Mouse (Mus musculus) liver, embryonic 11.5 days (tissue): ENCODE measurements at regions not wholly inside any gene's neighbourhood (a gene's known extent, or its start where the extent isn't known, plus 50 kb on each side); places are given as distances from the start of the nearest gene placed in this dataset.

Experiments
- ATAC-seq: fragments of 200-750 bp; cut with Nextera tagmentation; replicated peaks from 2 replicates; pipeline ENCODE4 v1.8.0; 2017; ENCODE audit warnings: moderate number of reproducible peaks, mild to moderate bottlenecking, moderate TSS enrichment, moderate library complexity; ENCODE audit not compliant: low FRiP score
- DNase-seq: peaks from one replicate; pipeline ENCODE4 v3.0.0-alpha.2; 2017; ENCODE audit warnings: low spot score
- H3K27ac ChIP-seq: fragments of 300-500 bp; sonication (generic); 2 replicates; pipeline ENCODE4 v1.5.1; 2014; ENCODE audit warnings: mild to moderate bottlenecking, low read depth, low read length, control low read depth
- H3K27me3 ChIP-seq: fragments of 300-500 bp; sonication (generic); replicated peaks from 2 replicates; pipeline ENCODE4 v1.6.1; 2014; ENCODE audit warnings: low read length, mixed read lengths; ENCODE audit not compliant: control insufficient read depth, insufficient read depth
- H3K36me3 ChIP-seq: fragments of 300-500 bp; sonication (generic); 2 replicates; pipeline ENCODE4 v1.6.1; 2014; ENCODE audit warnings: mild to moderate bottlenecking, low read length, moderate library complexity, mixed read lengths; ENCODE audit not compliant: control insufficient read depth, insufficient read depth
- H3K4me1 ChIP-seq: fragments of 300-500 bp; sonication (generic); replicated peaks from 2 replicates; pipeline ENCODE4 v1.6.1; 2014; ENCODE audit warnings: low read length, mixed read lengths; ENCODE audit not compliant: control insufficient read depth, insufficient read depth
- H3K4me2 ChIP-seq: fragments of 300-500 bp; sonication (generic); 2 replicates; pipeline ENCODE4 v1.6.1; 2014; ENCODE audit warnings: mild to moderate bottlenecking, control low read depth, moderate library complexity
- H3K4me3 ChIP-seq: fragments of 300-500 bp; sonication (generic); 2 replicates; pipeline ENCODE4 v1.5.1; 2014; ENCODE audit warnings: low read depth, low read length, control low read depth
- H3K9ac ChIP-seq: fragments of 300-500 bp; sonication (generic); 2 replicates; pipeline ENCODE4 v1.6.1; 2014; ENCODE audit warnings: low read depth, low read length, control low read depth
- H3K9me3 ChIP-seq: fragments of 300-500 bp; sonication (generic); 2 replicates; pipeline ENCODE4 v1.6.1; 2016; ENCODE audit warnings: low read length, inconsistent platforms, mixed read lengths; ENCODE audit not compliant: control insufficient read depth
- WGBS: fragments of 180-500 bp; shearing (Covaris S2); extraction: QIAGEN DNeasy Blood & Tissue Kit; methylation state at CpG from one replicate; pipeline ENCODE4 v1.1.7; 2014; 5-methylcytosine and 5-hydroxymethylcytosine counted together

GRCm38 (mm10) chr2:116976951-116977503 is 98.5 kb downstream of the Tmco5 start:
- DNase-seq, result no peak
- 19% methylated on average over 9 of the region's 9 CpGs for whole genome bisulfite sequencing
- no peak overlapping the region for H3K9ac ChIP-seq
- no peaks in the 10 kb centered on the region for H3K36me3 ChIP-seq
- no peak overlapping the region for H3K4me3 ChIP-seq
- peak overlapping the region; percentile 78 for H3K27ac ChIP-seq
- H3K9me3 ChIP-seq, result no peaks in the 10 kb centered on the region
- H3K4me2 ChIP-seq, result 0 out of 2 replicates have a peak overlapping the region, but pooled peaks have one; percentile 9
- H3K27me3 ChIP-seq, result no peaks in the 10 kb centered on the region; the same call in 1 of the 2 replicates
- no peak for ATAC-seq
- H3K4me1 ChIP-seq, result peaks cover 9% of the 10 kb centered on the region

GRCm38 (mm10) chr2:116977771-116978600 is 99.5 kb downstream of the Tmco5 start:
- Histone ChIP-seq H3K4me3 (no peak overlapping the region), H3K4me2 (no peak overlapping the region), H3K9me3 (no peaks in the 10 kb centered on the region), H3K36me3 (no peaks in the 10 kb centered on the region), H3K27ac (no peak overlapping the region), H3K27me3 (no peaks in the 10 kb centered on the region; the same call in 1 of the 2 replicates), H3K9ac (no peak overlapping the region), H3K4me1 (peaks cover 9% of the 10 kb centered on the region)
- ATAC-seq (no peak), DNase-seq (no peak)
- 49% methylated on average over 10 of the region's 10 CpGs for WGBS

GRCm38 (mm10) chr2:116978809-116979208 is 100.3 kb downstream of the Tmco5 start:
- H3K4me1 ChIP-seq, result peaks cover 7% of the 10 kb centered on the region; the same call in 1 of the 2 replicates
- DNase-seq, result no peak
- H3K36me3 ChIP-seq, result no peaks in the 10 kb centered on the region
- H3K27me3 ChIP-seq, result no peaks in the 10 kb centered on the region; the same call in 1 of the 2 replicates
- H3K9ac ChIP-seq, result no peak overlapping the region
- H3K27ac ChIP-seq, result no peak overlapping the region
- H3K4me2 ChIP-seq, result no peak overlapping the region
- no peaks in the 10 kb centered on the region for H3K9me3 ChIP-seq
- ATAC-seq, result no peak
- 63% methylated on average over 4 of the region's 4 CpGs for WGBS
- no peak overlapping the region for H3K4me3 ChIP-seq

- Histone ChIP-seq H3K4me1 (peaks cover 7% of the 10 kb centered on the region; the same call in 1 of the 2 replicates), H3K4me3 (no peak overlapping the region), H3K9me3 (no peaks in the 10 kb centered on the region), H3K27me3 (no peaks in the 10 kb centered on the region; the same call in 1 of the 2 replicates), H3K4me2 (no peak overlapping the region), H3K27ac (no peak overlapping the region), H3K36me3 (no peaks in the 10 kb centered on the region), H3K9ac (no peak overlapping the region)
- DNase-seq, result peak; percentile 36
- no peak for ATAC-seq
- WGBS, result 24% methylated on average over 10 of the region's 10 CpGs
Observed at GRCm38 (mm10) chr2:116979561-116980391, 101.3 kb downstream of the Tmco5 start.

GRCm38 (mm10) chr2:116980692-116981091 is 102.2 kb downstream of the Tmco5 start:
- no peak for DNase-seq
- Histone ChIP-seq H3K27ac (no peak overlapping the region), H3K4me1 (peaks cover 5% of the 10 kb centered on the region; the same call in 1 of the 2 replicates)

GRCm38 (mm10) chr2:116983351-116983750 is 104.9 kb downstream of the Tmco5 start:
- Histone ChIP-seq H3K4me2 (no peak overlapping the region), H3K4me1 (0 out of 2 replicates have a peak, but pooled peaks cover 2% of the 10 kb centered on the region), H3K27me3 (no peaks in the 10 kb centered on the region), H3K36me3 (no peaks in the 10 kb centered on the region), H3K4me3 (no peak overlapping the region), H3K27ac (no peak overlapping the region), H3K9ac (no peak overlapping the region), H3K9me3 (no peaks in the 10 kb centered on the region)
- 87% methylated on average over 5 of the region's 5 CpGs for WGBS
- no peak for ATAC-seq
- DNase-seq, result no peak

More at GRCm38 (mm10) chr2:116980692-116981091, 102.2 kb downstream of the Tmco5 start:
- H3K4me2 ChIP-seq, result no peak overlapping the region
- 46% methylated on average over 5 of the region's 5 CpGs for WGBS
- no peak for ATAC-seq
- H3K27me3 ChIP-seq, result no peaks in the 10 kb centered on the region; the same call in 1 of the 2 replicates
- no peak overlapping the region for H3K9ac ChIP-seq
- no peaks in the 10 kb centered on the region for H3K9me3 ChIP-seq
- H3K4me3 ChIP-seq, result no peak overlapping the region
- H3K36me3 ChIP-seq, result no peaks in the 10 kb centered on the region

GRCm38 (mm10) chr2:116983821-116984351 is 105.4 kb downstream of the Tmco5 start:
- no peaks in the 10 kb centered on the region for H3K9me3 ChIP-seq
- no peaks in the 10 kb centered on the region for H3K27me3 ChIP-seq
- H3K4me3 ChIP-seq, result no peak overlapping the region
- H3K4me2 ChIP-seq, result no peak overlapping the region; the same call in 1 of the 2 replicates
- DNase-seq, result no peak
- H3K36me3 ChIP-seq, result no peaks in the 10 kb centered on the region
- H3K27ac ChIP-seq, result no peak overlapping the region
- 53% methylated on average over 10 of the region's 10 CpGs for WGBS
- no peak for ATAC-seq
- H3K4me1 ChIP-seq, result 0 out of 2 replicates have a peak, but pooled peaks cover 2% of the 10 kb centered on the region
- H3K9ac ChIP-seq, result no peak overlapping the region

GRCm38 (mm10) chr2:116984597-116984996 is 106.1 kb downstream of the Tmco5 start:
- DNase-seq, result no peak

More at GRCm38 (mm10) chr2:116984597-116984996, 106.1 kb downstream of the Tmco5 start:
- 66% methylated on average over 3 of the region's 3 CpGs for WGBS
- Histone ChIP-seq H3K36me3 (no peaks in the 10 kb centered on the region), H3K4me1 (0 out of 2 replicates have a peak, but pooled peaks cover 2% of the 10 kb centered on the region), H3K4me3 (no peak overlapping the region), H3K27ac (no peak overlapping the region), H3K27me3 (no peaks in the 10 kb centered on the region), H3K9me3 (no peaks in the 10 kb centered on the region), H3K4me2 (no peak overlapping the region), H3K9ac (no peak overlapping the region)
- no peak for ATAC-seq
